Mouse (Mus musculus): ENCODE data around the gene Gm45808.
"Not testable (repeated sequence)": the region's sequence is repeated elsewhere in the genome, so short reads cannot be mapped to it uniquely, and the experiment has no call there.

Gene Gm45808

DNA sequence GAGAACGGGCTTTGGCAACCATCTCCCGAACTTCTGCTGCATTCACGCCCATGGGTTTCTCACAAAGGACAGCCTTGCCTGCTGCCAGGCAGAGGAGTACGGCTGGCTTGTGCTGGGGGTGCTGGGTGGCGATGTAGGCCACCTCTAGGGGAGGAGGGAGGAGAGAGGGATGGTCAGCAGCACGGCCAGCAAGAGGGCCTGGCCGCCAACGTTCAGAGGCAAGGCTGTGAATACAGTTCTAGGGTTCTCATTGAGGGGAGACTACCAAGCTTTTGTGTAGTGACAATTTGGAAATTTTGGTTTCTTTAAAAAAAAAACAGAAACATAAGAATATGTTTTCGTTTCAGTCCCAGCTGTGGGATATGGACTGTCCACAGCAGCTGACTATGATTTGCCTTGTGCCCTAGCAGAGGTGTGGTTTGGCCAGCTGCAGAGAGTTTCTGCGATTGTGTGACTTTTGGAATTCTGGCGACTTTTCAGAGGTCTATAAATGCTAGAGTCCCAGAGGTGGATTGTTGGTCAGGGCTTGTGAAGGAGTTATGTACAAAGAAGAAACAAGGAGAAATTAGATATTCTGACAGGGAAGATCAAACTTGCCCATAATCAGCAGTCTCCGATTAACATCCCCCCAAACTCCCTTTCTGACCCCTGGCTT lies at the start of gene Gm45808:
Gm45808 (minus strand) TSS at position 51 of the 655 bp plus-strand sequence.
- DNase-seq, result no peak

DNA sequence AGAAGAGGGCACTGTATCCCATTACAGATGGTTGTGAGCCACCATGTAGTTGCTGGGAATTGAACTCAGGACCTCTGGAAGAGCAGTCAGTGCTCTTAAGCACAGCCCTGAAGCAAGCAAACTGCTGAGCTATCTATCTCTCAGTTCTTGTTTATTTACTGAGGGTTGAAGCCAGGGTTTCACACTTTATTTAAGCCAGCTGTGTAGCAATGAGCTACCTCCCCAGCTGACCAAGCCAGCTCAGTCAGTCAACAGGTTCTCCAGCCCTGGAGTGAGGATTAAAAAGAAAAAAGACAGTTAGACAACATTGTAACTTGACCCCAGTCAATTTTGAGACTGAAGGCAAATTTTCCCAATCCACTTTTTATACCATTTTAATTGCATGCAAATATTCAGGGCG lies 49.1 kb upstream of the Gm45808 start:
- no peak for DNase-seq

DNA sequence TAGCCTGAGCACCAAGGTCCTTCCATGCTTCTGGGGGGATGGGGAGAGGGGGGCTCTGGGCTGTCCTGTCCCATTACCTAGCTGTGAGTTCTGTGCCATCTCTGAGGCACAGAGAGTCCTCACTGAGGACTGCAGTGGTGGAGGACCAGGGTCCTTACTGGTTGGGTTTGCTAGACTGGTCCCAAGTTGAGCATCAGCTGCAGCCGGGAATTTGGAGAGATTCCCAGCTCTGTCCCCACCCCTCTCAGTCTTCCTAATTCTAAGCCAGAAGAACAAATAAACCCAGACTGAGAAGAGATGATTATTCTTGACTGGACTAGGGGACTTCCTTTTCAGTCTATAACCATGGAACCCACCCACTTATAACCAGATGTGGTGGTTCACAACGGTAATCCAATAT lies 44.0 kb upstream of the Gm45808 start:
- DNase-seq, result no peak

DNA sequence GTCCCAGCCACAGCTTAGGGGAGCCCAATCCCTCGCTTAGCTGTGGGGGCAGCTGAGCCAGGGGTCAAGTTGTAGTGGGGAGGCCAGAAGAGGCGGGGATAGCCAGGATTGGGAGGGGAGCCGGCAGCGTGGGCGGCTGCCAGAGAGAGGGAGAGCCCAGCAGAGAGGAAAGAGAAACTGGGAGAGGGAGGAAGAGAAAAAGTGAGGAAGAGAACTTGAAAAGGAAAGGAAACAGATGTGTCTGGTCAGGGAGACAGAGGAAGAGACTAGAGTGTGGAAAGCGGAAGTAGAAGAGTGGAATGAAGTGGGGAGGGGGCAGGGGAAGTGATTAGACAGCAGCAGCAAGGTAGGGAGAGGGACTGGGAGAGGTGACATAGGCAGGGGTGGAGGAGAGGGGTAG lies 42.9 kb upstream of the Gm45808 start:
- DNase-seq, result peak; percentile 24

DNA sequence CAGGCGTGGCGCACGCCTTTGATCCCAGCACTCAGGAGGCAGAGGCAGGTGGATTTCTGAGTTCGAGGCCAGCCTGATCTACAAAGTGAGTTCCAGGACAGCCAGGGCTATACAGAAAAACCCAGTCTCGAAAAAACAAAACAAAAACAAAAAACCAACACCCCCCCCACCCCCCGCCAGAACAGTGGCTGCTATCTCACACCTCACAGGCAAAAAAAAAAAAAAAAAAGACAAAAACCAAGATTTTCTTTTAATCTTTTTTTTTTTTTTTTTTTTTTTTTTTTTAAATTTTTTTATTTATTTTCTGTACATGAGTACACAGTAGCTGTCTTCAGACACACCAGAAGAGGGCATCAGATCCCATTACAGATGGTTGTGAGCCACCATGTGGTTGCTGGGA lies 40.6 kb upstream of the Gm45808 start:
- not testable (repeated sequence) for DNase-seq

DNA sequence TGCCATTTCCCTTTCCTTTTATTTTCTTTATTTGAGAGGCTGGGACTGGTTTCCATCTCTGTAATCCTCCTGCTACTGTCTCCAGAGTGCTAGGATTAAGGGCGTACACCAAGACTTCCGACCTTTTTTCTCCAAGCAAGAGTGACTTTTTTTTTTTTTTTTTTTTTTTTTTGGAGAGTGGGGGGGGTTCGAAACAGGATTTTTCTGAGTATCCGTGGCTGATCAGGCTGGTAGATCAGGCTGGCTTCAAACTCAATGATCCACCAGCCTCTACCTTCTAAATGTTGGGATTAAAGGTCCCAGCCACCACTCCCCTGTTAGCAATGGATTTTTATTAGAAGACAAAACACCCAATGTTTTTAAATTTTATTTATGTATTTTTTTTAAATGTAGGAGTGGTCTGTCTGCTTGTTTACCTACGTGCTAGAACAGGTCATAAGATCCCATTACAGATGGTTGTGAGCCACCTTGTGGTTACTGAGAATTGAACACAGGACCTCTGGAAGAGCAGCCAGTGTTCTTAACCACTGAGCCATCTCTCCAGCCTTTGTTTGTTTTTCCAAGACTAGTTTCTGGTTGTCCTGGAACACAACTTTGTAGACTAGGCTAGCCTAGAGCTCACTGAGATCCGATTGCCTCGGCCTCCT lies 40.0 kb upstream of the Gm45808 start:
- peak; percentile 19 for DNase-seq

DNA sequence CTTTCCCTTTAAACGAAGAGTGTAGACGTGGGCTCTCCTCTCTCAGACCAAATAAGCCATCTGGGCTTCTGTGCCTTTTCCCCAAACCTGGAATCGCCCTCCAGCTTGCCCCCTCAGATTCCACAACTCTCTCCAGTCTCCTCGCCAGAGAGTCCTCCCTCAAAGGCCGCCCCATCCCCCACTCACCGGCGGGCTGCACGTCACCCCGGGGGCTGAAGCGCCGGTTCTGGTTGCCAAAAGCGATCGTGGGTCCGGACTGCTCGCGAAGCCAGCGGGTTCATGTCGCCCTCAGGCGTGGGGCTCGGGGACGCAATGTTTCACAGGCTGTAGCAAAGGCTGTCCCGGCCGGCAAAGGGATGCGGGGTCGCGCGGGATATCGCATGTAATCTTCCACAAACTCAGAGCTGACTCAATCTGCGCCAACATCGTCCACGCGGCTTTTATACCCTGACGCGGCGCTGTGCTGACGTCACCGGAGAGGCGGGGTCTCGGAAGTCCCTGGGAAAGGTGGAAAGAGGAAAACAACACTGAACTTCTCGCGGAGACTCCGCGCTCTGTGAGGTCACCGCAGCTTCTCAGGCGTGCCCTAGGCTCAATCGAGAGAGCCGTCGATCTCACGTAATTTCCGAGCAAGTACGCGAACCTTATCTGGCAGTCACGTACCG lies 39.3 kb upstream of the Gm45808 start, which contains the start of the genes Ppp1r15a and Plekha4:
Ppp1r15a (minus strand) TSS at position 460 of the 665 bp plus-strand sequence.
Plekha4 (plus strand) TSS at position 522 of the 665 bp plus-strand sequence.
- peak; percentile 98 for DNase-seq

DNA sequence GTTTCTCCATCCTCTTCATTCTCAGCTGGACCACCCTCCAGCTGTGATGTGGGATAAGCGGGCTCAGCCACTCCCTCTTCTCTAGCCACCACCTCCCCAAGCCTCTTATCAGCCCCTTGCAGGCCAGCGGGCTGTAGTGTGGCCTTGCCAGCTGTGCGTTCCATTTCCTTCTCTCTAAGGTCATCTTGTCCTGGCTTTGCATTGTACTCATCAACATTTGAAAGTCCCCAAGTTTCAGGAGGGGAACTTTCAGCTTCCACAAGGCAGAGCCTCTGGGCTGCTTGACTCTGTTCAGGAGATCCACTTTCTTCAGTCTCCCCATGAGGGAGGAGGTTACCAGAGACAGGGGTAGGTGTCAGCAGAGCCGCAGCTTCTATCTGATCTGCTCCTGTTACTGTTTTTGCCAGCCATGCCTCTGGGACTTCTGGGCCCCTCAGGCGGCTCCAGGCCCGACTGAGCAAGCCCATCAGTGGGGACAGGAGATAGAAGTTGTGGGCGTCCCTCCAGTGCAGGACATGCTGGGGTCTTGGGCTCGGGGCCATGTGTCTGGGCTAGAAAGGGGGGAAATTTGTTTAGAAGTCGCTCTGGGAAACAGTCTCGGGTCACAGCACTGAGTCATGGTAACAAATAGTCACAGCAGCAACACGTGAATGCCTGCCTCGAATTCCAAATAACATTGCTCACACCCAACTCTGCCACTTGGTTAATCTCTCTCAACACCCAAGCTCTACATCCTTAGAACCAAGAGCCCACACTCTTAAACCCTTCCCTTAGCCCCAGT lies 38.4 kb upstream of the Gm45808 start:
- DNase-seq, result peak; percentile 35

DNA sequence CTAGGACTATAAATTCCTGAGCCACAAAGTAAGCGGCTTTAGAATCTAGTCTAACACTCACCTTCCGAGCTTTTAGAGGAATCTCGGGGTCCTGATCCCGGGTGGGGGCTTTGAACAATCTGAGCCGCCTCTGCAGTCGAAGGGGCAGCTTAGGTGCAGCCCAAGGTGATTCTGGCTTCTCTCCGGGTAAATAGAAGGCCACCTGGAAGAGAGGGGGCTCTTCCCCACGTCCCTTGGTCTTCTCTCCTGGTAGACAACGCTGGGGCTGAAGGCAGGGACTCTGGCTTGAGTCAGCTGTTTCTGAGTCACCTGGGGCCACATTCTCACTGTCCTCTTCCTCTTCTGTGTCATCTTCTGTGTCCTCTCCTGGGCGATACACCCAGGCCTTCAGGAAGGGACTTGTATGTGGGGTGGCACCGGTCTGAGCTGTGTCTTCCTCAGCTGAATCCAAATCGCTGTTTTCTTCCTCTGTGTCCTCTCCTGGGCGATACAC lies 37.1 kb upstream of the Gm45808 start:
- DNase-seq, result no peak

DNA sequence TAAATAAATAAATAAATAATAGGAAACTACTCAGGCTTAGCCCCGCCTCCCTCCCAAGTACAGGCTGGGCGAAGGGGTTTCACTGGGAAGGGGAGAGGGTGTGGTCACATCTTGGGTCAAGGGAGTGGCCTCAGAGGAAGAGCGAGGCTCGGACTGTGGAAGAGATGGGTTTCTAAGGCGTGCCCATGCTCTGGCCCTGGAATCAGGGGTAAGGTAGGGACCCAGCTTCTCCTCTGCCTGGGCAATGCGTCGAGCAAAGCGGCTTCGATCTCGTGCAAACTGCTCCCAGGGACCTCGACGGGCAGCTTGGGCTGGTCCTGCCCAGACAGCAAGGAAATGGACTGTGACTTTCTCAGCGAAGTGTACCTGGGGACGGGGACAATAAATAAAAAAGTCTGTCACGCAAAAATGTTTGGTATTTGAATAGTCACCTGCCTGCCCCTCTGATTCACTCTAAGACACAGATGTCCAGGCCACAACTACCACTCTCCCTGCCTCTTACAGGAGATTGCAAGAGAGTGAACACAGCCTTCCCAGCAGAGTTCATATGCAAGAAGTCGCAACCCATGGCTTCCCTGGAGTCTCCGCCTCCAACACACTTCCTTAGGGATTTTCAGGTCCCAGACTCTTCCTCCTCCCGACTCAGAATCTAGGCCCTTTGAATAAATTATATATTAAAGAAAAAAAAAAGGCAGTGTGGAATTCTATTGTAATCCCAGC lies 36.5 kb upstream of the Gm45808 start:
- DNase-seq, result no peak

DNA sequence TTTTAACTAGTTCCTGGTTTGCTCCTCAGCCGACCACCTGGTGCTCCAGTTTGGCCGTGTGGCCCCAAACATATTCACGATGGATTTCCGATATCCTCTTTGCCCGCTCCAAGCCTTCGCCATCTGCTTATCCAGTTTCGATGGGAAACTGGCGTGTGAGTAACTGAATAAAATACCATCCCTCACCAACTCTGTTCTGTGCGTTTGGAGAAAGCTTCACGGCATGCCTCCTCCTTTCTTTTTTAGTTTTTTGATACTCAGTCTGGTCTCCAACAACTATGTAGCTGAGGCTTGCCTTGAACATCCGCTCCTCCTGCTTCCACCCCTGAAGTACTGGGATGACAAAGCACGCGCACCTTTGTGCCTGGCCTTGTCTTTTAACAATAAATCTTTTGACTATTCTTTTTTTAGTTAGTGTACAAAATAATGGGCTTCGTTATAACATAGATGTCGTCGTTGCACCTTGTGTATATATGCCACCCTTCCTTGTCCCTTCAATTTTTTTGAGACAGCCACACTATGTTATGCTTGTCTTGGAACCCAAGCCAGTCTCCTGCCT lies 35.7 kb upstream of the Gm45808 start:
- no peak for DNase-seq

DNA sequence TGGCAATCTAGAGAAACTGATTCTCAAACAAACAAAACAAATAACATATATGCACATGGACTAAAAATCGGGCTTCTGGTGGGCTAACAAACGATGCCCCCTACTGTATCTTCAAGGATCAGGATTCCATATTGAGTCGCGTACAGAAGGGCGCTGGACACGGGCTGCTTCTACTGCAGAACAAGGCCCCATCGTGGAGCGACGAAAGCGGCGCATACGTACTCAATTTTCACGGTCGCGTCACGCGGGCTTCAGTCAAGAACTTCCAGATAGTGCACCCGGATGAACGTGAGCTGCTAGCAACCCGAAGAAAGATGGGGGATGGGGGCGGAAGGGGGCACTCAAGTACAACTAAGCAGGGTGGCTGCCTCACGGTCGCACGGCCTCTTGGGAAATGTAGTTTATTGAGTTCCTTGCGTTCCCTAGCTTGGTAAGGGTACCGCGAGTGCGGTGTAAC lies 35.1 kb upstream of the Gm45808 start:
- peak; percentile 87 for DNase-seq

DNA sequence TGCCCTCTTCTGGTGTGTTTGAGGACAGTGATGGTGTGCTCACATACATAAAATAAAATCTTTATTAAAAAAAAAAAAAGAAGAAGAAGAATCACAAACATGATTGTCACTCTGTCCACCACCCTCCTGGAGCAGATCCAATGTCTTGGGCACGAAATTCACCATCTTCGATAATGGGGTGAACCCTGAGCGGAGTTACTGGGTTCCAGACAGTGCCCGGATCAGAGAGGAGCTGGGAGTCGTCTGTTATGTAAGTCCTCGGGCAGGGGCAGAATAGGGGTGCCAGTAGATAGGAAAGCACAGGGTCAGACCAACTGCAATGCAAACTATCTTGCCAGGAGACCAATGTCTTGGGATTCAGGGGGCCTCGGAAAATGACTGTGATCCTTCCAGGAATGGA lies 34.0 kb upstream of the Gm45808 start:
- DNase-seq, result no peak

DNA sequence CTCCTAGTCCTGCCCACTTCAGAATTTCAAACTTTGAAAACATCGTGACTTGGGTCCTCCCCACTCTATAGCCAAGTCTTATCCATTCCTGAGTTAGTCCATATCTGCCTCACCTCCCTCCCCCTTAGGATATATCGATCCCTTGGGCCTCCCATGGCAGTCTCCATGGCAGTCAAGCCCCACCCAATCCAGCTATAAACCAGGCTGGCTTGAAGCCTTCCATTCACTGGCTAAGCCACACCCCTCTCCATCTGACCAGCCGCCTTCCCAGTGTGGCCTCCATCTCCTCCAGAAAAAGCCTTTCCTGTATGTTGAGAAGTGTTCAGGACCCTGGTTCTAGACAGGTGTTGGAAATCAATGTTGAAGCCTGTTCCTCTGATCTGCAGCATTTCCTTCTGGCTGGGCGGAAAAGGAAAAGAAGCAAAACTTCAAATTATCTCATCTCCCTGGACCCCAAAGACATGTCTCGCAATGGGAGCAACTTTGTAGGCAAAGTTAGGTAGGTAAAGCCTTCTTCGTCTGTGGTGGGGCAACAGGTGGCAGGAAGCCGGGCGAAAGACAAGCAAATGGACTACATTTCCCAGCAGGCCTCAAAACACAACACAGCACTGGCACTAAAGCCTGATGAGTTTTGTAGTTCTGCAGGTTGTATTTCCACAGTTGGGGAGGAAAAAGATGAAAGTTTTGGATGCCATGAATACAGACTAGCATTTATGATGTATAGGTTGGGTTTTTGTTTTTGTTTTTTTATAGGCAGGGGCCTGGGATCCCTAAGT lies 32.9 kb upstream of the Gm45808 start:
- DNase-seq, result no peak

DNA sequence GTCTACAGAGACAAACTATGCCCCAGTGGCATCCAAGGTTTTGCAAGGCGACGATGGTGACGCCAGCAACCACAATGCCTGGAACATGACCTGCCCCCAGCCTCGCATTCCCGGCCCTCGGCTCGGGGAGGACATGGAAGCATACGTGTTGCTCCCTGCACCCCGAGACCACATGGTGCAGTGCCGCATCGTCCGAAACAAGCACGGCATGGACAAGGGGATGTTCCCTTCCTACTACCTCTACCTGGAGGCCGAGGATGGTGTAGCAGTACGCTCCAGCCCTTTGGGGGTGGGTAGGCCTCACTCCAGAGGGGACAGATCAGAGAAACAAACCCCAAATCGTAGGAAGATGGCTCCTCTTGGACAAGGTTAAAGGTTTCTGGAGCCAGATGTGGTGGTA lies 32.0 kb upstream of the Gm45808 start:
- no peak for DNase-seq

DNA sequence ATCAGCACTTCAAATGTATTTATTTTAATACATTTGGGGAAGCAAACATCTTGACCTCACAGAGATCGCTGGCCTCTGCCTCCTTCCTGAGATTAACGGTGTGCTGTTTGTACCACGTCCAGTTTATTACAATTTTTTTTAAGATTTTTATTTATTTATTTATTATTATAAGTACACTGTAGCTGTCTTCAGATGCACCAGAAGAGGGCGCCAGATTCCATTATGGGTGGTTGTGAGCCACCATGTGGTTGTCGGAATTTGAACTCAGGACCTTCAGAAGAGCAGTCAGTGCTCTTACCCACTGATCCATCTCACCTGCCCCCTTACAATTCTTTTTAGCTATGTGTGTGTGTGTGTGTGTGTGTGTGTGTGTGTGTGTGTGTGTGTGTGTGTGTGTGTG lies 30.2 kb upstream of the Gm45808 start:
- DNase-seq, result not testable (repeated sequence)

DNA sequence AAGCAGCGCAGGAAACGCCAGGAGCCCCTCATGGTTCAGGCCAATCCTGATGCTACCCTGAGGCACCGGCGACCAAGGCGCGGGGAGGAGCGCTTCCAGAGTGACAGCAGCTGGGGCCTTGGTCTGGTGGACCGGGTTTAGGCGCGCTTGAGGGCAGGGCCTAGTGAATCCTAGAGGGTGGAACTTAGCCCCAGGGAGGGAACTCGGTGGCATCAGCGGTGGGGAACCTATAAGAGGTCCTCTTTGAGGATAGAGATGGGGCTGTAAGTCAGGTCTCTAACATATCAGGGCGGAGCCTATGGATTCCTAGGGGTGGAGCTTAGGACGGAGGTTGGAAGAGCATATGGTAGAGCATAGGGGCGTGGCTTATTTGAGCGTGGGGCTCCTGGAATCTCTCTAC lies 28.8 kb upstream of the Gm45808 start:
- DNase-seq, result no peak

DNA sequence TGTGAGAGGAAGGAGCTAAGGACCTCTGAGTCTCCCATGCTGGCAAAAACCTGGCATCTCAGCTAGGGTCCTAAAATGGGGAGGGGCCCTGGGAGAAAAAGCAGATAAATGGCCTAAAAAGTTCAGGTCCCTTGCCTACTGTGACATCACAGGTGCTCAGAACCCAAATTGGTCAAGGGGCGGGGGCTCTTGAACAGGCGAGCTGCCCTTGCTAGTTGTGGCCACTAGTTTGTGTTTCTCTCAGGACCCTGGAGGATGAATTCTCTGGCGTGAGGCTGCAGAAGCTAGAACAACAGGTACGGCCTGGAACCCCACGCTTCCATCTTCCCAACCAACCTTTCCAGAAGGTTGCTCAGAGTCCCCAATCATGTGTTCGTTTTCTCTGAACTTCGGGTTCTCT lies 27.8 kb upstream of the Gm45808 start:
- DNase-seq, result no peak

DNA sequence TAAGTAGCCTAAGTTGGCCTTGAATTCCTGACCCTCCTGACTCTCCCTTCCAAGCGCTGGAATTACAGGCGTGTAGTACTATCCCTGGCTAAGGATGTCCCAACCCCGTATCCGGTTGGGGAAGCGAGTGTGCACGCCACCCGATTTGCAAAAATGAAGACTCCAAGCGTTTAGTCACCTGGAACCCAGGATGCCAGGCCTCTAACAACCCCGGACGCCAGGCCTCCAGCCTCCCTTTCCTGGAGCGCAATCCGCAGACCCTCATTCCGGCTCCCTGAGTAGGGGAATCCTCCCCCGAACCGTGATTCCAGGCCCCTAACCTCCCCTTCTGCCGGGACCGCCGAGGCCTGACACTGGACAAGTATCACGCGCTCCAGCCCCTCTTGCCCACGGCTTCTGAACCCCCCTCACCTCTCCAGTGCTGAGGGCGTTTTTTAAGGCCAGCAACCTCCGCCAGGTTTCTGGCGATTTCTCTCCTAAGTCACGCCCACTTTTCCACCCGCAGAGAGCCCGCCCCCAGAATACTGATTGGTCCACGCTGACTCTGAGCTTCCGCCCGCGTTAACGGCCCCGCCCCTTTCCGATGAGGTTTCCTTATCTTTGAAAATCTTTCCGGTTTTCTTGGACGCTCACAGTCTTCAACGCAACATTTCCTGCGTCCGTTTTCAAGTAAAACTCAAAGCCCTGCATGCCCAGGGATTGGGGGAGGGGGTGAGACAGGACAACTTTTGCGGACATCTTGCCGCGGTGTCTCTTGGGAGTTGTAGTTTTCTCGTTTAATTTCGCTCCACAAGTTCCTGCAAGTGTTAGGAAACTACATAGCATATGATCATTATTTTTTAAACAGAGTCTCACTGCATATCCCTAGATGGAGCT lies 23.5 kb upstream of the Gm45808 start, which contains the start of gene Nucb1:
Nucb1 (minus strand) TSS at position 495 of the 876 bp plus-strand sequence.
- DNase-seq, result peak; percentile 95

All from lung, postnatal 14 days (tissue).